Mouse (Mus musculus): ENCODE results near the gene Wnk1.

GRCm38 (mm10) chr6:119912046-119912445 lies 126.4 kb downstream of the Wnk1 start:
- TF ChIP-seq CTCF (IDR thresholded peaks at IDR 0.05; ENCODE audit: low read depth, low read length) (no peak), POLR2A (IDR thresholded peaks at IDR 0.05; ENCODE audit: extremely low read depth, insufficient read depth, low read length) (no peak)
